Mouse (Mus musculus) erythroblast, embryonic 14.5 days (primary cell): ENCODE data around the gene Timp2.

Experiments
- GATA1 ChIP-seq: IDR thresholded peaks from 2 replicates; pipeline ENCODE4 v1.6.1; 2012; ENCODE audit warnings: low read length, inconsistent platforms, mixed read lengths
- TAL1 ChIP-seq: IDR thresholded peaks from 3 replicates; pipeline ENCODE4 v1.6.1; 2012; ENCODE audit warnings: low read length, inconsistent platforms, mixed read lengths

- TF ChIP-seq TAL1 (no peak), GATA1 (no peak)
Observed at GRCm38 (mm10) chr11:118369657-118370056, 14.1 kb upstream of the Timp2 start.
